Mouse (Mus musculus): ENCODE results near the gene Klhl26. TPM values are rescaled to one million over a fixed set of nuclear protein-coding genes. Genes with fewer than 3 reads are reported as not detected.
"Not testable (repeated sequence)": the region's sequence is repeated elsewhere in the genome, so short reads cannot be mapped to it uniquely, and the experiment has no call there.

The Klhl26 gene
- total RNA-seq (2021), result 1 to 10 TPM; 8.1 to 9.4 TPM

DNA sequence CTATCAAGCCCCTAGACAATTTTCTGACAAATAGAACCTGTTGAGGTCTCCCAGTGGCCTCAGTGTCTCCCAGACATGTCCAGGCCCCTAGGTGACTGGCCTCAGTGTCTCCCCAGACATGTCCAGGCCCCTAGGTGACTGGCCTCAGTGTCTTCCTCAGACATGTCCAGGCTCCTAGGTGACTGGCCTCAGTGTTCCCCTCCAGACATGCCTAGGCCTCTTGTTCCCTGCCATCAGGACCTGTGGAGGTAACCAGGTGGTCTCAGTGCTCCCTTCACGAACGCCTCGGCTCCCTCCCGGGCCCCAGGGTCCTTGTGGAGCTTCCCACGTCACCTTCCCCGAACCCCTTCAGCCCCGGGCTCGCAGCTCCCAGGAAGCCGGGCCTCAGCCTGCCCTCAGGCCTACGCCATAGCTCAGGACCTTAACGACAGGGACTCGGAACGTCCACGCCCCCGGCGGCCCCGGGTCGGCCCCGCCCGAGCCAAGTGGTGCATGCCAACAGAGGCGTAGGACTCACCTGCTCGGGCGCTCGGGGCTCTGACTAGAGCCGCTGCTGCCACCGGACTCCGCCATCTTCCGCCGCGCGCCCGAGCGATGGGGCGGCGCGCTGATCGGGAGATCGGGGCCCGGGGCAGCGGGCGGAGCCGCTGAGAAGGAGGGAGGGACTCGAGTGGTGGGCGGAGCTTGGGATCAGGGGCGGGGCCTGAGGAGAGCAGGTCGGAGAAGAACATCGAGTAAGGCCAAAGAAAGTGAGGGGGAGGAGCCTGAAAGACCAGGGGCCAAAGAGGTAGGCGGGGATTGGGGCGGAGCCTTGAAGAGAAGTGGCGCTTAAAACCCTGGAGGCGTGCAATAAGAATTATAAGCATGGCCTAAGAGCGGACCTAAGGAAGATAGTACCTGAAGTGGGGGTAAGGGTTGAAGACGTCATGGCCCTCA is at the start of gene Klhl26:
Gene Klhl26, minus strand, starts transcription at position 636 of the 936 bp plus-strand sequence.
- DNase-seq, result peak; percentile 94 to 96
- intact Hi-C loops (cut with DNase I), result no loop called here

- intact Hi-C loops (cut with DNase I), result loop anchor here (1.0 kb wide), 1 partner anchor 12 kb away; the partner anchor contains the start of gene Uba52
- DNase-seq, result peak; percentile 94 to 96
These were observed 46.0 kb upstream of the Klhl26 start for GRCm38 (mm10) chr8:70522592-70523403.

DNA sequence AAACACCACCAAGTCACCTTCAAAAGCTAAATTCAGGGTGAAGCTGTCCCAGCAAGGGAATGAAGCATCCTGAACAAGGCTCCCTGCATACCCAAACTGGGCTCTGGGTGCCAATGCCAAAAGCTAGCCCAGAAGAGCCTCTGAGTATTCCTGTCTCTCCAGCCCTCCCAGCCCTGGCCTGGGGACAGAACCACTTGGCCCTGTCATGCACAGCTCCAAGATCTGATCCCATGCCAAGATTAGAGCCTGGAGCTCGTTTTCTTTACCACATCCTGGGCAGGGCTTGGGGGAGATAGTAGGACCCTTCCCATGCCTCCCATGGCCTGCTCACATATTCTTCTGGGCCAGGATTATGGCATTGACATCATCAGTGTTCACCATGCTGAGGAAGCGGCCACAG is 42.8 kb upstream of the Klhl26 start:
- intact Hi-C loops (cut with DNase I), result no loop called here
- no peak for DNase-seq

DNA sequence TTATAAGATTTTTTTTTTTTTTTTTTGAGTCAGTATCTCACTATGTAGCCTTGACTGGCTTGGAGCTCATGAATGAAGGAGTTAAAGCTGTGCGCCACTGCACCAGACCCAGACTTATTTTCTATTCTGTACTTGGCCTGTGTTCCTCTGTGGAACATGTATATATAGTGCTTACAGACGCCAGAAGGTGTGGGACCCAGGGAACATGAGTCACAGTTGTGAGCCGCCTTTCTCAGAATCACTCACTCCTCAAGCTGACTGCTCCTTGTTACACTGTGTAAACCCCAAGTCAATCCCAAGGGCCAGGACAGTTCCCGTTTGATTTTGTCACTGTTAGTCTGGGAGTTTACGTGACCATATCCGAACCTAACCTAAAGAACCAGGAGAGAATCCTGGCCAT is 42.3 kb upstream of the Klhl26 start:
- intact Hi-C loops (cut with DNase I), result no loop called here
- no peak for DNase-seq

GRCm38 (mm10) chr8:70517940-70518643 is 41.3 kb upstream of the Klhl26 start:
- intact Hi-C loops (cut with DNase I), result no loop called here
- no peak for DNase-seq

DNA sequence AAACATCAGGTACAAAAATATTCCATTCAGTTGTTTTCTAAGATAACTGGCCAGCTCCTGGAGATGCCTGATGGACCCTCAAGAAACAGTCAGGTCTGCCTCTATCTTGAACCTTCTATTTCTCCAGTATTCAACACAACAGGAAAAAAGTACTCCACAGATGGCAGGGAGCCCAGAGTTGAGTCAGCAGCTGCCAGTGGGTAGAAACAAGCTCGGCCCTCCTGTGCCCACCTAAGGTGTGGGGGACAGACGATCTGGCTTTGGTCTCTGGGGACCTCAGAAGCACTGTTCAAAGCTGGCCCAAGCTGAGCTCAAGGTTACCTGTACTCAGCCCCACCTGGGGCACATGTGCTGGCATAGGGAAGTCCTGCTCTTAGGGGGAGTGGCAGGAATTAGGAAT is 36.7 kb upstream of the Klhl26 start:
- intact Hi-C loops (cut with DNase I), result no loop called here
- no peak for DNase-seq

- DNase-seq, result no peak
- intact Hi-C loops (cut with DNase I), result no loop called here
These were observed 35.6 kb upstream of the Klhl26 start for GRCm38 (mm10) chr8:70512253-70512903.

DNA sequence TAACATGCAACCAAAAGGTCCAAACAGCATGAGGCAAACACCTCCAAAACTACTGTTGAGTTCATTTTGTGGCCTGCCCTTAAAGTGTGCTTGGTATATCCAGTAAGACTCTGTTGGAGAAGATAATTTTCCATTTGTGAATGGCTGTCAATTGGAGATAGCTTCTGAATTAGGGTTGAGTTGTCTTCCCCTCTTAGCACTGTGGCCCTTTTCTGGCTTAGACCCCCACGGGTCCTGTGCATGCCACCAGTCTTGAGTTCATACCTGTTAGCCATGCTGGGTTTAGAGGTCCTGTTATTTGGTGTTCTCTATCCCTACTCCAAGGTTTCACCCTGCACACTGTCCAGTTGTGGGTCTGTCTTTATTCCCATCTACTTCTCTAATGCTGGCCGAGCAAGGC is 35.0 kb upstream of the Klhl26 start:
- DNase-seq, result no peak
- intact Hi-C loops (cut with DNase I), result loop anchor here (2.0 kb wide), 1 partner anchor 27 kb away; the partner anchor contains the start of gene Ell

DNA sequence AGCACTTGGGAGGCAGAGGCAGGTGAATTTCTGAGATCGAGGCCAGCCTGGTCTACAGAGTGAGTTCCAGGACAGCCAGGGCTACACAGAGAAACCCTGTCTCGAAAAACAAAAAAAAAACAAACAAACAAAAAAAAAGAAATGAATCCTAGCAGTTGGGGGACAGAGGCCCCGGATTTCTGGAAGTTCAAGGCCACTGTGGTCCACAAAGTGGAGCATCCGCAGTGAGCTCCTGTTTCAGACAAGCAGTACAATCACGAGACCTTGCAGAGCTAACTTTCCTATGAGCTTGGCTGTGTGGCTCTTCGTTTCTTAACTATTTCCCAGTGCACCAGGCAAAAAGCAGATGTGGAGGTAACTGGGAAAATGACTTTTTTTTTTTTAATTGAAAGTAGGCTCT is 34.4 kb upstream of the Klhl26 start:
- DNase-seq, result not testable (repeated sequence)
- intact Hi-C loops (cut with DNase I), result loop anchor here (2.0 kb wide), 1 partner anchor 28 kb away; the partner anchor contains the start of gene Ell

DNA sequence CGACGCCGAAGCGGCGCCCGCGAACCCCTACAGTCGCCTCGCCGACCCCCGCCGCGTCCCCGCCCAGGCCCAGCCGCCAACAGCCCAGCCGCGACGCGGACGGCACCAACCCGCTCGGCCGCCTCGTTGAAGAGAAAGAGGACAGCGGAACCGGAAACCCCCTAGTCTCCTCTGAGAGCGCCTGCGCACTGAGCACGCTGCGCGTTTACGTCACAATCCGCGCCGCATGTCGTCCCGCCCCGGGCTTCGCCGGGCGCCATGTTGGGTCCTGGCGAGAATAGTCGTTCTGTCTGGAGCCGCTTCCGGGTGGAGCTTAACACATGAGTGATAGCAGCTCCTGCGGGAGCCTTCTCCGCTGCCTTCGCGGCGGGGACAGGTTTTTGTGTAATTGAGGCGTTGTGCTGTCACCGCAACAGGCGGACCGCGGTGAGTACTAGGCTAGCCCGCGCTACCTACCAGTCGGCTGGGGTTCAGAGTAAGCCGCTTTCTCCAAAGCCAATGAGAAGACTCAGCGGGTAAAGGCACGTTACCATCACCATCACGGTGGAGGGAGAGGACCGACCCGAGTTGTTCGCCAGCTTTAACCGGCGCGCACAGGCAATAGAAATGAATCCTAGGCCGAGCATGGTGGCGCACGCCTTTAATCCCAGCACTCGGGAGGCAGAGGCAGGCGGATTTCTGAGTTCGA is 33.6 kb upstream of the Klhl26 start, which contains the start of gene Uba52:
Gene Uba52, minus strand, starts transcription at position 574 of the 688 bp plus-strand sequence.
- intact Hi-C loops (cut with DNase I), result loop anchor here (1.0 to 2.0 kb wide), 2 partner anchors 12 to 28 kb away; partner anchors contain the start of gene Ell
- peak; percentile 95 to 98 for DNase-seq

DNA sequence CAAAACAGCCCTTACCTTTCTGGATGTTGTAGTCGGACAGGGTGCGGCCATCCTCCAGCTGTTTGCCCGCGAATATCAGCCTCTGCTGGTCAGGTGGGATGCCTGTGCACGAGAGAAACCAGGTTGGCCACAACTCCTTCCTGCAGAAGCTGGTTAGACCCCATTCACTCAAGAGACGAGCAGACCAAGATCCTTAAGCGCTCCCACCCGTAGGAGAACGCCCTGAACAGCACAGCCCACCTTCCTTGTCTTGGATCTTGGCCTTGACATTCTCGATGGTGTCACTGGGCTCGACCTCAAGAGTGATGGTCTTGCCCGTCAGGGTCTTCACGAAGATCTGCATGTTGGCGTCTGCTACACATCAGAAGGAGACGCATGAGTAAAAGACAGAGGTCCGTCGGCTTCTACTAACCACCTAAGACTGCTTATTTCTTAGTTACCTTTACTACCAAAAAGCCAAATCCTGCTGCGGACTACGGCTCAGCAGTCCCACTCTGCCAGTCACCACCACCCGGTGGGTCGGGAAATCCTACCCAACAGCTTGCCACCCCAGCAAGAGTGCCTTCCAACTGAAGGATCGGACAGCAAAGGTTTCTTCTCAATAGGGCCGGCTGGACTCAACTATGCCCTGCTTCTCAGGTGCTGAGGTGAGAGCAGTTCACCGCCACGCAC is 32.6 kb upstream of the Klhl26 start:
- DNase-seq, result no peak
- intact Hi-C loops (cut with DNase I), result loop anchor here (5.0 kb wide), 1 partner anchor 78 kb away; no protein-coding TSS in a partner anchor

DNA sequence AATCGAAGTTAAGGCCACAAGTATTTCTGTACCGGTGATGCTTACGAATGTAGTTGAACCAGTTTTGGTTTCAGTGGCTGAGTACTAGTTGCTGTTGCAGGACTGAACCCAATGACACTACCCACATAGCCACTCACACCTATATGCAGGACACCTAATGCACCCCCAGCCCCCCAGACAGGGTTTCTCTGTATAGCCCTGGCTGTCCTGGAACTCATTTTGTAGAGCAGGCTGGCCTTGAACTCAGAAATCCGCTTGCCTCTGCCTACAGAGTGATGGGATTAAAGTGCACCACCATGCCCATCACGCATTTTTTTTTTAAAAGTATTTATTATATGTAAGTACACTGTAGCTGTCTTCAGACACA is 30.2 kb upstream of the Klhl26 start:
- intact Hi-C loops (cut with DNase I), result loop anchor here (5.0 kb wide), 1 partner anchor 80 kb away; no protein-coding TSS in a partner anchor
- DNase-seq, result no peak

DNA sequence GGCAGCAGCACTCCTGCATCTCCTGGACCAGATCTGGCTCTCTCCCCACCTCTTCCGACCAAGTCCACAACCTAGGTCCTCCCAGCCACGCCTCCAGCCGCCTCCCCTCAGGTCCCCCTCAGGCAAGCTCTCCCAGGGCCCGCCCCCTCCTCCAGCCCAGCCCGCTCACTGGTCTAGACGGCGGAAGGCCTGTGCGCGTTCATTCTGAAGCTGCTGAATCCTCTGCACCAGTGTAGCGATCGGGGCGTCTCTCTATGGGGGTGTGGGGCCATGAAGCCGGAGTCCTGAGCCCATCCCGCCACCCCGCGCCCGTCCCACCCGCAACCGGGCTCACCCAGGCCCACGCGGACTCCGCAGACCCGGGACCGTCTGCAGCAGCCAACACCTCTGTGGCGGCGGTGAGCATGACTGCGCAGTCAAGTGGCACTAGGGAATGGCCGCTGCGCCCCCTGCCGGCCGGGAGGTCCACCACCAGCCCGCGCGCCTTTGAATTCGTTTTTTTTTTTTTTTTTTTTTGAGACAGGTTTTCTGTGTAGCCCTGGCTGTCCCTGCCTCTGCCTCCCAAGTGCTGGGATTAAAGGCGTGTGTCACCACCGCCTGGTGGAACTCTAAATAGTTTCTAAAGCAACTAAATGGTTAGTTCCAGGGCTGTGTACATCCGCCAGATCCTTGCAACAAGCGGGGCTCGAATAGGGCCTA is 29.7 kb upstream of the Klhl26 start, which contains the start of gene Rex1bd:
Gene Rex1bd, minus strand, starts transcription at position 425 of the 699 bp plus-strand sequence.
- DNase-seq, result peak; percentile 94 to 97
- intact Hi-C loops (cut with DNase I), result loop anchor here (5.0 kb wide), 1 partner anchor 81 kb away; no protein-coding TSS in a partner anchor

GRCm38 (mm10) chr8:70505698-70506327 is 29.0 kb upstream of the Klhl26 start:
- intact Hi-C loops (cut with DNase I), result loop anchor here (5.0 kb wide), 1 partner anchor 81 kb away; no protein-coding TSS in a partner anchor
- no peak for DNase-seq

DNA sequence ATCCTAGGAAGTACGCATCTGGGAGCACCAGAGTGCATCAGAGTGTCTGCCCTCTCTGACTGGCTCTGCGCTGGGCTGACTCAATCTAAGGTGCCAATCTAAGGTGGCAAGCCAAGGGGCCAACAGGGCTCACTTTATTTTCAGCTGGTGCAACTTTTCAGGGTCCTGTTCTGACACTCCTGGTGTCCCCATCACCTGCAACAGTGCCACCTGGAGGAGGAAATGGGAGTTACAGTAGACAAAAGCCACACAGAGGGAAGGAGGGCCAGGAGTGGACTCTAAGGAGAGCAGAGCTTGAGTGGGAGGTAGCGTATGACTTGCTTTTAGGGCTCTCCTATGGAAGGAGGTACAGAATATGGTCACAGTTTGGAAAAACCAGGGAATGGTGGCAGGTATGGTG is 28.1 kb upstream of the Klhl26 start:
- DNase-seq, result peak; percentile 80
- intact Hi-C loops (cut with DNase I), result loop anchor here (5.0 kb wide), 2 partner anchors 53 to 82 kb away; no protein-coding TSS in a partner anchor

DNA sequence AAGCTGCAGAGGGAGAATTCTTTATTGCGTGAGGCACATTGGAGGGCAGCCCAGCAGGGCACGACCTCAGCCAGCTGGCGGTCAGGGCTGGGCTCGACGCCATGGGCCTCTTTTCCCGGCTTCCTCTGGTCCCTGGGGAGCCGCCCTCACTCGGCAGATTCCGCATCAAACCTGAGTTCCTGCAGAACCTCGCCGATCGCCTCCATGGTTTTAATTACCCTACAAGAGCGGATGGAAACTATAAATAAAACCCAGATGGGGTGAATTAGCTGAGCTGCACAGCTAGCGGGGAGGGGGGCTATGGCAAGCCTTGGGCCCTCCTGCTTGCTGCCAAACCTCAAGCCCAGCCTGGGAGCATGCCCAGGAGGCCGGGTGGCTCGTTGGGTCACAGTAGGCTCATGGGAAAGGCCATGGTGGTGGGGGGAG is 27.5 kb upstream of the Klhl26 start:
- peak; percentile 71 to 74 for DNase-seq
- intact Hi-C loops (cut with DNase I), result loop anchor here (5.0 kb wide), 1 partner anchor 52 kb away; no protein-coding TSS in a partner anchor
